Mouse (Mus musculus) left cerebral cortex, postnatal 14 days (tissue): ENCODE measurements around the gene Slc7a14. TPM values are rescaled to one million over a fixed set of nuclear protein-coding genes. Genes with fewer than 3 reads are reported as not detected.

ENCODE experiments used
- total RNA-seq, 2 experiments: library from RNA; stranded (reverse); gene quantifications; 2 replicates each; pipeline ENCODE4 v1.2.3; 2021

Gene Slc7a14
- total RNA-seq, 2 experiments from 2014 or later = 36.4 to 42.7 TPM

Other genes with a start within 250 kb of the Slc7a14 start
- gene Skil, start 215.3 kb downstream of the Slc7a14 start, total RNA-seq = 10 to 100 TPM; 63.1 to 64.6 TPM
- 100 to 1,000 TPM in 1 of 2 experiments, 10 to 100 TPM in 1; 80.3 to 138 TPM for gene Cldn11, start 160.5 kb downstream of the Slc7a14 start, total RNA-seq